ENCODE assay signal across 7 mouse cellular contexts in genomic region chr3:108017473-108018189, GRCm38 (mm10). TPM values are rescaled to one million over a fixed set of nuclear protein-coding genes. Genes with fewer than 3 reads are reported as not detected.
DNase-seq lines count a peak whose midpoint lies in the region; ATAC-seq lines count a peak whose summit lies in the region.

Gene Gstm1, minus strand, starts transcription at chr3:108017973.

- ATAC-seq in embryonic facial prominence, embryonic 11.5 days (replicated peaks; ENCODE audit: insufficient number of reproducible peaks, low FRiP score, low TSS enrichment, low read depth) = peak; percentile 99
- ATAC-seq in granulocyte monocyte progenitor cell, adult 5-6 weeks (replicated peaks; ENCODE audit: poor library complexity, severe bottlenecking) = peak; percentile 72
- ATAC-seq in midbrain, embryonic 13.5 days = peak; percentile 95

- no peaks in the 10 kb centered on the region for H3K4me1 ChIP-seq in embryonic facial prominence, embryonic 11.5 days (ENCODE audit: control insufficient read depth, insufficient read depth, low read length)
- H3K4me1 ChIP-seq in limb, embryonic 10.5 days = peaks cover 18% of the 10 kb centered on the region
- H3K4me1 ChIP-seq in midbrain, embryonic 13.5 days (replicated peaks) = peaks cover 18% of the 10 kb centered on the region

- H3K27ac ChIP-seq in embryonic facial prominence, embryonic 11.5 days (replicated peaks; ENCODE audit: low read depth, low read length) = peak within 1 kb of the TSS; percentile 23; the same call in 1 of the 2 replicates
- peak within 1 kb of the TSS; percentile 85 for H3K27ac ChIP-seq in limb, embryonic 10.5 days
- H3K27ac ChIP-seq in midbrain, embryonic 13.5 days = peak within 1 kb of the TSS; percentile 46

- peak within 1 kb of the TSS; percentile 29 for H3K4me3 ChIP-seq in embryonic facial prominence, embryonic 11.5 days (ENCODE audit: low read depth, low read length)
- H3K4me3 ChIP-seq in limb, embryonic 10.5 days = peak within 1 kb of the TSS; percentile 58
- H3K4me3 ChIP-seq in midbrain, embryonic 13.5 days (replicated peaks) = peak within 1 kb of the TSS; percentile 40

- no peaks in the 10 kb centered on the region for H3K9me3 ChIP-seq in embryonic facial prominence, embryonic 11.5 days (replicated peaks; ENCODE audit: control insufficient read depth, low read length)
- no peaks in the 10 kb centered on the region for H3K9me3 ChIP-seq in limb, embryonic 10.5 days (replicated peaks)
- no peaks in the 10 kb centered on the region for H3K9me3 ChIP-seq in midbrain, embryonic 13.5 days

- DNase-seq in adrenal gland, postnatal 10 days = peak; percentile 94
- DNase-seq in embryonic facial prominence, embryonic 11.5 days (ENCODE audit: low spot score) = peak; percentile 98
- peak; percentile 99 for DNase-seq in kidney, adult 11 months
- DNase-seq in limb, embryonic 10.5 days (ENCODE audit: low spot score) = peak; percentile 89
- peak; percentile 39 for DNase-seq in spleen, adult 12 weeks (ENCODE audit: low spot score)

- H3K36me3 ChIP-seq in embryonic facial prominence, embryonic 11.5 days (replicated peaks; ENCODE audit: control insufficient read depth, insufficient read depth, low read depth, low read length) = no peaks in the 10 kb centered on the region
- H3K36me3 ChIP-seq in limb, embryonic 10.5 days = no peaks in the 10 kb centered on the region
- no peaks in the 10 kb centered on the region for H3K36me3 ChIP-seq in midbrain, embryonic 13.5 days

- under 1% methylated on average over 31 of the region's 31 CpGs for WGBS in embryonic facial prominence, embryonic 11.5 days
- under 1% methylated on average over 31 of the region's 31 CpGs for WGBS in limb, embryonic 10.5 days
- 0% methylated on average over 31 of the region's 31 CpGs for WGBS in midbrain, embryonic 13.5 days

- H3K4me2 ChIP-seq in embryonic facial prominence, embryonic 11.5 days (ENCODE audit: low read depth, low read length) = peak within 1 kb of the TSS; percentile 61
- peak within 1 kb of the TSS; percentile 88 for H3K4me2 ChIP-seq in midbrain, embryonic 13.5 days (replicated peaks)

- H3K27me3 ChIP-seq in embryonic facial prominence, embryonic 11.5 days (ENCODE audit: control insufficient read depth, insufficient read depth, low read length) = no peaks in the 10 kb centered on the region
- 0 out of 2 replicates have a peak, but pooled peaks cover 4% of the 10 kb centered on the region for H3K27me3 ChIP-seq in limb, embryonic 10.5 days (ENCODE audit: low read depth, poor library complexity, severe bottlenecking)
- H3K27me3 ChIP-seq in midbrain, embryonic 13.5 days = peaks cover 6% of the 10 kb centered on the region; the same call in 1 of the 2 replicates

- peak within 1 kb of the TSS; percentile 42 for H3K9ac ChIP-seq in embryonic facial prominence, embryonic 11.5 days (replicated peaks; ENCODE audit: low read length)
- H3K9ac ChIP-seq in midbrain, embryonic 13.5 days (replicated peaks) = peak within 1 kb of the TSS; percentile 51

RNA-seq across cellular contexts. Expression of gene Gstm1, which starts in this region (rescaled TPM):
- 100 to 1,000 TPM; 131 to 144 TPM for total RNA-seq in adrenal gland, postnatal 10 days (2021)
- polyA plus RNA-seq in embryonic facial prominence, embryonic 11.5 days (2014; fragmentation: Nextera tagmentation; extraction: Ambion mirVana) = 33.9 and 36.6 TPM in 2 replicates
- total RNA-seq in granulocyte monocyte progenitor cell, adult 5-6 weeks (2014; fragmentation: Nextera tagmentation) = 1,142 and 1,261 TPM in 2 replicates
- 468 and 672 TPM in 2 replicates for total RNA-seq in granulocyte monocyte progenitor cell, adult 5-6 weeks (2017)
- polyA plus RNA-seq in limb, embryonic 10.5 days (2016; fragmentation: Nextera tagmentation; extraction: Ambion mirVana) = 27.5 and 27.8 TPM in 2 replicates
- 28.7 and 36.2 TPM in 2 replicates for polyA plus RNA-seq in midbrain, embryonic 13.5 days (2015; fragmentation: Nextera tagmentation; extraction: Ambion mirVana)

Comparison
In these comparisons a context has a peak if more than half of its experiments do, and no peak if none do; other contexts are left out.
1. Peak in every context shown above with its lines: DNase-seq, ATAC-seq, H3K4me3 ChIP-seq and H3K27ac ChIP-seq.
2. DNase-seq: peak in every context shown above with its lines; median percentile 99 in kidney, adult 11 months; 98 in embryonic facial prominence, embryonic 11.5 days; 94 in adrenal gland, postnatal 10 days; 89 in limb, embryonic 10.5 days; 39 in spleen, adult 12 weeks.
3. H3K27ac ChIP-seq: peak in every context shown above with its lines; median percentile 85 in limb, embryonic 10.5 days; 46 in midbrain, embryonic 13.5 days; 23 in embryonic facial prominence, embryonic 11.5 days.